Mouse (Mus musculus) ES-E14 (cell line): Measurements from ENCODE around the gene Stmn1.

Experiments used
- CHD2 ChIP-seq: IDR thresholded peaks from 2 replicates; pipeline ENCODE4 v1.6.1; 2014; ENCODE audit warnings: mild to moderate bottlenecking, low read depth, low read length, inconsistent platforms
- HCFC1 ChIP-seq: IDR thresholded peaks from 2 replicates; pipeline ENCODE4 v1.6.1; 2012; ENCODE audit warnings: low read length, inconsistent platforms, borderline replicate concordance; ENCODE audit not compliant: insufficient read depth
- MAFK ChIP-seq: IDR thresholded peaks from 2 replicates; pipeline ENCODE4 v1.6.1; 2014; ENCODE audit warnings: mild to moderate bottlenecking, low read depth, low read length, inconsistent platforms; ENCODE audit not compliant: insufficient read depth
- ZC3H11A ChIP-seq: IDR thresholded peaks from 2 replicates; pipeline ENCODE4 v1.6.1; 2012; ENCODE audit warnings: low read depth, mild to moderate bottlenecking, inconsistent platforms, low read length, borderline replicate concordance
- ZNF384 ChIP-seq: IDR thresholded peaks from 2 replicates; pipeline ENCODE4 v1.6.1; 2012; ENCODE audit warnings: low read depth, low read length, inconsistent platforms

DNA sequence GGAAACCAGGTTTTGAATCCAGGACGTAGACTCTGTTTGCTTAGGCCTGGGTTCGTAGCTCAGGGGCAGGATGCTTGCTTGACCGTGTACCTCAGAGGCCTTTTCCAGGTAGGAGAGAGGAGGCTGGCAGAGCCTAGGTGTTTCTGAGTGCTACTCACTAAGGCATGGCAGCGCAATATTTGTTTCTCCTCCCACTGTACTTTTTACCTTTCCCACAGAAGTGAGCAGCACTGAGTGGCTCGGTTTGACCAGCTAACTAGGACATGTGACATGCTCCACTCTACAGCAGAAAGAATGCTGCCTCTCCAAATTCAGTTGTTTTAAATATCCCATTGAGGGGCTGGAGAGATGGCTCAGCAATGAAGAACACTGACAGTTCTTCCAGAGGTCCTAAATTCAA lies 20.1 kb downstream of the Stmn1 start:
- TF ChIP-seq MAFK (no peak), CHD2 (no peak), ZC3H11A (no peak), HCFC1 (no peak), ZNF384 (no peak)
